Mouse (Mus musculus): ENCODE measurements at regions not wholly inside any gene's neighbourhood (a gene's known extent, or its start where the extent isn't known, plus 50 kb on each side); places are given as distances from the start of the nearest gene placed in this dataset.

- 42% methylated on average over 3 of the region's 3 CpGs for WGBS
- Histone ChIP-seq H3K27ac (ENCODE audit: low read length) (no peak overlapping the region), H3K36me3 (ENCODE audit: control insufficient read depth, insufficient read depth, low read length) (no peaks in the 10 kb centered on the region), H3K9me3 (replicated peaks; ENCODE audit: control insufficient read depth, low read length, poor library complexity, severe bottlenecking) (no peaks in the 10 kb centered on the region), H3K9ac (ENCODE audit: low read depth, low read length) (no peak overlapping the region), H3K4me1 (ENCODE audit: control insufficient read depth, insufficient read depth, low read length) (peaks cover 4% of the 10 kb centered on the region; the same call in 1 of the 2 replicates), H3K4me2 (ENCODE audit: low read length) (no peak overlapping the region), H3K4me3 (ENCODE audit: low read depth, low read length) (no peak overlapping the region), H3K27me3 (ENCODE audit: control insufficient read depth, insufficient read depth, low read depth, low read length) (no peaks in the 10 kb centered on the region)
- ATAC-seq = no peak
Measured at GRCm38 (mm10) chr7:72753053-72753559, 446.7 kb upstream of the Mctp2 start.

- no peak for ATAC-seq
- Histone ChIP-seq H3K36me3 (ENCODE audit: control insufficient read depth, insufficient read depth, low read length) (no peaks in the 10 kb centered on the region), H3K9me3 (replicated peaks; ENCODE audit: control insufficient read depth, low read length, poor library complexity, severe bottlenecking) (no peaks in the 10 kb centered on the region), H3K27me3 (ENCODE audit: control insufficient read depth, insufficient read depth, low read depth, low read length) (no peaks in the 10 kb centered on the region), H3K27ac (ENCODE audit: low read length) (no peak overlapping the region), H3K4me3 (ENCODE audit: low read depth, low read length) (no peak overlapping the region), H3K4me1 (ENCODE audit: control insufficient read depth, insufficient read depth, low read length) (no peaks in the 10 kb centered on the region), H3K9ac (ENCODE audit: low read depth, low read length) (no peak overlapping the region), H3K4me2 (ENCODE audit: low read length) (no peak overlapping the region)
- 62% methylated on average over 1 of the region's 1 CpGs for WGBS
Measured at GRCm38 (mm10) chr7:72762711-72763110, 456.3 kb upstream of the Mctp2 start.

GRCm38 (mm10) chr7:72768705-72769104 lies 462.3 kb upstream of the Mctp2 start:
- Histone ChIP-seq H3K4me1 (ENCODE audit: control insufficient read depth, insufficient read depth, low read length) (peaks cover under 1% of the 10 kb centered on the region; the same call in 1 of the 2 replicates), H3K9ac (ENCODE audit: low read depth, low read length) (no peak overlapping the region), H3K9me3 (replicated peaks; ENCODE audit: control insufficient read depth, low read length, poor library complexity, severe bottlenecking) (no peaks in the 10 kb centered on the region), H3K4me2 (ENCODE audit: low read length) (no peak overlapping the region), H3K27me3 (ENCODE audit: control insufficient read depth, insufficient read depth, low read depth, low read length) (no peaks in the 10 kb centered on the region), H3K36me3 (ENCODE audit: control insufficient read depth, insufficient read depth, low read length) (no peaks in the 10 kb centered on the region), H3K4me3 (ENCODE audit: low read depth, low read length) (no peak overlapping the region), H3K27ac (ENCODE audit: low read length) (no peak overlapping the region)
- WGBS = 70% methylated on average over 4 of the region's 4 CpGs
- no peak for ATAC-seq

GRCm38 (mm10) chr7:72774031-72774770 lies 467.8 kb upstream of the Mctp2 start:
- H3K4me1 ChIP-seq (ENCODE audit: control insufficient read depth, insufficient read depth, low read length) = peaks cover 10% of the 10 kb centered on the region
- ATAC-seq = peak; percentile 94
- no peaks in the 10 kb centered on the region for H3K36me3 ChIP-seq (ENCODE audit: control insufficient read depth, insufficient read depth, low read length)
- WGBS = 14% methylated on average over 3 of the region's 3 CpGs
- no peak overlapping the region; the same call in 1 of the 2 replicates for H3K9ac ChIP-seq (ENCODE audit: low read depth, low read length)
- H3K4me2 ChIP-seq (ENCODE audit: low read length) = no peak overlapping the region
- no peaks in the 10 kb centered on the region for H3K27me3 ChIP-seq (ENCODE audit: control insufficient read depth, insufficient read depth, low read depth, low read length)
- H3K4me3 ChIP-seq (ENCODE audit: low read depth, low read length) = no peak overlapping the region
- no peaks in the 10 kb centered on the region for H3K9me3 ChIP-seq (replicated peaks; ENCODE audit: control insufficient read depth, low read length, poor library complexity, severe bottlenecking)
- H3K27ac ChIP-seq (ENCODE audit: low read length) = peak overlapping the region; percentile 59

GRCm38 (mm10) chr7:72774771-72775119 lies 468.3 kb upstream of the Mctp2 start:
- H3K27ac ChIP-seq (ENCODE audit: low read length) = peak overlapping the region; percentile 59
- H3K9ac ChIP-seq (ENCODE audit: low read depth, low read length) = no peak overlapping the region
- no peaks in the 10 kb centered on the region for H3K36me3 ChIP-seq (ENCODE audit: control insufficient read depth, insufficient read depth, low read length)
- peaks cover 10% of the 10 kb centered on the region for H3K4me1 ChIP-seq (ENCODE audit: control insufficient read depth, insufficient read depth, low read length)
- no peaks in the 10 kb centered on the region for H3K27me3 ChIP-seq (ENCODE audit: control insufficient read depth, insufficient read depth, low read depth, low read length)
- H3K9me3 ChIP-seq (replicated peaks; ENCODE audit: control insufficient read depth, low read length, poor library complexity, severe bottlenecking) = no peaks in the 10 kb centered on the region
- 29% methylated on average over 3 of the region's 3 CpGs for WGBS
- no peak overlapping the region for H3K4me3 ChIP-seq (ENCODE audit: low read depth, low read length)
- H3K4me2 ChIP-seq (ENCODE audit: low read length) = no peak overlapping the region
- no peak; the same call in 1 of the 2 replicates for ATAC-seq

- Histone ChIP-seq H3K27me3 (ENCODE audit: control insufficient read depth, insufficient read depth, low read depth, low read length) (no peaks in the 10 kb centered on the region), H3K4me1 (ENCODE audit: control insufficient read depth, insufficient read depth, low read length) (no peaks in the 10 kb centered on the region), H3K36me3 (ENCODE audit: control insufficient read depth, insufficient read depth, low read length) (no peaks in the 10 kb centered on the region), H3K4me2 (ENCODE audit: low read length) (no peak overlapping the region), H3K9ac (ENCODE audit: low read depth, low read length) (no peak overlapping the region), H3K27ac (ENCODE audit: low read length) (no peak overlapping the region), H3K9me3 (replicated peaks; ENCODE audit: control insufficient read depth, low read length, poor library complexity, severe bottlenecking) (no peaks in the 10 kb centered on the region), H3K4me3 (ENCODE audit: low read depth, low read length) (no peak overlapping the region)
- 78% methylated on average over 1 of the region's 1 CpGs for WGBS
- no peak for ATAC-seq
Measured at GRCm38 (mm10) chr7:72787306-72787705, 480.9 kb upstream of the Mctp2 start.

- no peaks in the 10 kb centered on the region for H3K9me3 ChIP-seq (replicated peaks; ENCODE audit: control insufficient read depth, low read length, poor library complexity, severe bottlenecking)
- no peaks in the 10 kb centered on the region for H3K27me3 ChIP-seq (ENCODE audit: control insufficient read depth, insufficient read depth, low read depth, low read length)
- H3K4me2 ChIP-seq (ENCODE audit: low read length) = no peak overlapping the region
- no peak overlapping the region for H3K27ac ChIP-seq (ENCODE audit: low read length)
- H3K9ac ChIP-seq (ENCODE audit: low read depth, low read length) = no peak overlapping the region
- H3K36me3 ChIP-seq (ENCODE audit: control insufficient read depth, insufficient read depth, low read length) = no peaks in the 10 kb centered on the region
- ATAC-seq = no peak
- no peaks in the 10 kb centered on the region for H3K4me1 ChIP-seq (ENCODE audit: control insufficient read depth, insufficient read depth, low read length)
- 67% methylated on average over 2 of the region's 2 CpGs for WGBS
- no peak overlapping the region for H3K4me3 ChIP-seq (ENCODE audit: low read depth, low read length)
Measured at GRCm38 (mm10) chr7:72788261-72788660, 481.9 kb upstream of the Mctp2 start.

GRCm38 (mm10) chr7:72822142-72822541 lies 515.7 kb upstream of the Mctp2 start:
- Histone ChIP-seq H3K9ac (ENCODE audit: low read depth, low read length) (no peak overlapping the region), H3K4me3 (ENCODE audit: low read depth, low read length) (no peak overlapping the region), H3K4me1 (ENCODE audit: control insufficient read depth, insufficient read depth, low read length) (no peaks in the 10 kb centered on the region), H3K9me3 (replicated peaks; ENCODE audit: control insufficient read depth, low read length, poor library complexity, severe bottlenecking) (no peaks in the 10 kb centered on the region), H3K36me3 (ENCODE audit: control insufficient read depth, insufficient read depth, low read length) (no peaks in the 10 kb centered on the region), H3K27ac (ENCODE audit: low read length) (no peak overlapping the region), H3K4me2 (ENCODE audit: low read length) (no peak overlapping the region), H3K27me3 (ENCODE audit: control insufficient read depth, insufficient read depth, low read depth, low read length) (no peaks in the 10 kb centered on the region)
- no peak for ATAC-seq
- WGBS = 53% methylated on average over 3 of the region's 3 CpGs

GRCm38 (mm10) chr7:72826597-72826996 lies 520.2 kb upstream of the Mctp2 start:
- Histone ChIP-seq H3K27ac (ENCODE audit: low read length) (no peak overlapping the region), H3K36me3 (ENCODE audit: control insufficient read depth, insufficient read depth, low read length) (no peaks in the 10 kb centered on the region), H3K9ac (ENCODE audit: low read depth, low read length) (no peak overlapping the region), H3K4me2 (ENCODE audit: low read length) (no peak overlapping the region), H3K4me3 (ENCODE audit: low read depth, low read length) (no peak overlapping the region), H3K4me1 (ENCODE audit: control insufficient read depth, insufficient read depth, low read length) (no peaks in the 10 kb centered on the region), H3K27me3 (ENCODE audit: control insufficient read depth, insufficient read depth, low read depth, low read length) (no peaks in the 10 kb centered on the region), H3K9me3 (replicated peaks; ENCODE audit: control insufficient read depth, low read length, poor library complexity, severe bottlenecking) (no peaks in the 10 kb centered on the region)
- WGBS = 79% methylated on average over 3 of the region's 3 CpGs
- ATAC-seq = no peak
